In genomic region chr15:79330521-79330920, GRCm38 (mm10) we compare ENCODE assay signal across 21 mouse cellular contexts. TPM values are rescaled to one million over a fixed set of nuclear protein-coding genes. Genes with fewer than 3 reads are reported as not detected.
DNase-seq lines count a peak whose midpoint lies in the region; ATAC-seq and TF ChIP-seq lines count a peak whose summit lies in the region.
"Had no signal": no experiment of that assay in that cellular context is flagged by ENCODE, and none has a peak within 500 bp of the region (broad histone marks: within the 10 kb centered on the region; RNA-seq: fewer than 3 reads in every experiment).

No protein-coding gene starts in this region.

- H3K27me3 ChIP-seq in kidney, postnatal 0 days (ENCODE audit: insufficient read depth, low read length): no peaks in the 10 kb centered on the region
- no peaks in the 10 kb centered on the region for H3K27me3 ChIP-seq in stomach, embryonic 15.5 days (replicated peaks)
- no peaks in the 10 kb centered on the region for H3K27me3 ChIP-seq in stomach, postnatal 0 days (ENCODE audit: control insufficient read depth, insufficient read depth, low read length)
- H3K27me3 ChIP-seq in MEL (ENCODE audit: control insufficient read depth in 1 of 2, insufficient read depth in 2 of 2, low read length in 2 of 2): no peaks in the 10 kb centered on the region
- H3K27me3 ChIP-seq: forebrain, embryonic 13.5 days; midbrain, embryonic 12.5 days had no signal

- no peak for TF ChIP-seq RAD21 in MEL (IDR thresholded peaks at IDR 0.05; ENCODE audit: low read depth, low read length)

- peaks cover 4% of the 10 kb centered on the region; the same call in 1 of the 2 replicates for H3K4me1 ChIP-seq in kidney, postnatal 0 days (replicated peaks; ENCODE audit: insufficient read depth, low read length)
- peaks cover 21% of the 10 kb centered on the region for H3K4me1 ChIP-seq in stomach, embryonic 15.5 days
- peaks cover 2% of the 10 kb centered on the region; the same call in 1 of the 2 replicates for H3K4me1 ChIP-seq in stomach, postnatal 0 days (replicated peaks; ENCODE audit: control insufficient read depth, insufficient read depth)
- H3K4me1 ChIP-seq in MEL (ENCODE audit: control insufficient read depth in 1 of 2, insufficient read depth in 2 of 2, low read length in 2 of 2): peaks cover 2 to 30% of the 10 kb centered on the region in 2 experiments

- peak; percentile 81 for DNase-seq in kidney, postnatal 0 days (ENCODE audit: low spot score)
- no peak for DNase-seq in kidney, postnatal 4 days
- no peak for DNase-seq in stomach, postnatal 0 days (ENCODE audit: low spot score)
- DNase-seq in MEL (ENCODE audit: low read depth, low spot score): peak; percentile 55
- DNase-seq in mesoderm, embryonic 11.5 days (ENCODE audit: low read depth, low spot score): peak; percentile 48
- no peak for DNase-seq in gastrocnemius, postnatal 36 days
- DNase-seq in cerebellum, postnatal 36 days: no peak
- DNase-seq: adrenal gland, adult 2 months; cerebellum, adult 2 months; heart, adult 18-20 months; kidney, adult 11 months; kidney, postnatal 36 days; liver, embryonic 13.5 days; lung, postnatal 4 days; thymus, adult 2 months had no signal

- H3K9ac ChIP-seq in kidney, postnatal 0 days (ENCODE audit: low read depth, low read length): no peak overlapping the region
- no peak overlapping the region for H3K9ac ChIP-seq in stomach, embryonic 15.5 days
- no peak overlapping the region for H3K9ac ChIP-seq in stomach, postnatal 0 days (ENCODE audit: low read length)
- no peak overlapping the region for H3K9ac ChIP-seq in MEL (ENCODE audit: control insufficient read depth, low read depth, low read length, poor library complexity, severe bottlenecking)
- H3K9ac ChIP-seq: forebrain, embryonic 13.5 days; liver, embryonic 13.5 days; midbrain, embryonic 12.5 days had no signal

- H3K4me3 ChIP-seq in kidney, postnatal 0 days (replicated peaks; ENCODE audit: low read depth, low read length): no peak overlapping the region
- no peak overlapping the region for H3K4me3 ChIP-seq in stomach, embryonic 15.5 days (replicated peaks)
- H3K4me3 ChIP-seq in stomach, postnatal 0 days (ENCODE audit: low read depth, low read length): no peak overlapping the region
- H3K4me3 ChIP-seq in MEL (ENCODE audit: control insufficient read depth in 1 of 2, insufficient read depth in 1 of 2, low read depth in 2 of 2, low read length in 2 of 2): no peak overlapping the region
- H3K4me3 ChIP-seq: erythroblast, embryonic 14.5 days; forebrain, embryonic 13.5 days; hindbrain, embryonic 10.5 days; liver, embryonic 13.5 days; midbrain, embryonic 12.5 days had no signal

- no peak overlapping the region for H3K27ac ChIP-seq in kidney, postnatal 0 days
- H3K27ac ChIP-seq in stomach, embryonic 15.5 days: peak overlapping the region; percentile 26; the same call in 1 of the 2 replicates
- H3K27ac ChIP-seq in stomach, postnatal 0 days (replicated peaks): no peak overlapping the region
- no peak overlapping the region for H3K27ac ChIP-seq in MEL (ENCODE audit: control insufficient read depth, low read depth, low read length)
- H3K27ac ChIP-seq: forebrain, embryonic 13.5 days; hindbrain, embryonic 10.5 days; liver, embryonic 13.5 days; midbrain, embryonic 12.5 days had no signal

- intact Hi-C loops in gastrocnemius, postnatal 36 days (cut with DNase I): no loop called here

- no peak for TF ChIP-seq EP300 in stomach, postnatal 0 days (optimal IDR thresholded peaks at IDR 0.05)
- TF ChIP-seq EP300 in MEL (IDR thresholded peaks at IDR 0.05; ENCODE audit: low read depth in 1 of 2, low read length in 2 of 2): no peak

- H3K4me2 ChIP-seq in kidney, postnatal 0 days (ENCODE audit: low read length): no peak overlapping the region
- no peak overlapping the region for H3K4me2 ChIP-seq in stomach, embryonic 15.5 days
- H3K4me2 ChIP-seq in stomach, postnatal 0 days (replicated peaks; ENCODE audit: low read depth): no peak overlapping the region
- H3K4me2 ChIP-seq: forebrain, embryonic 13.5 days; liver, embryonic 13.5 days; midbrain, embryonic 12.5 days had no signal

- WGBS in kidney, postnatal 0 days: 44% methylated on average over 4 of the region's 4 CpGs
- WGBS in stomach, embryonic 15.5 days: 42% methylated on average over 4 of the region's 4 CpGs
- WGBS in stomach, postnatal 0 days: 39% methylated on average over 4 of the region's 4 CpGs

- peaks cover 19% of the 10 kb centered on the region for H3K79me2 ChIP-seq in MEL (ENCODE audit: control insufficient read depth, insufficient read depth, low read length, poor library complexity)

- H3K9me3 ChIP-seq in kidney, postnatal 0 days (replicated peaks; ENCODE audit: low read length): no peaks in the 10 kb centered on the region
- no peaks in the 10 kb centered on the region for H3K9me3 ChIP-seq in stomach, embryonic 15.5 days
- no peaks in the 10 kb centered on the region for H3K9me3 ChIP-seq in stomach, postnatal 0 days (ENCODE audit: control insufficient read depth, low read length)
- H3K9me3 ChIP-seq in MEL (replicated peaks; ENCODE audit: insufficient read depth, low read length): no peaks in the 10 kb centered on the region
- H3K9me3 ChIP-seq: forebrain, embryonic 13.5 days; hindbrain, embryonic 10.5 days; liver, embryonic 13.5 days; midbrain, embryonic 12.5 days had no signal

- ATAC-seq in kidney, postnatal 0 days (replicated peaks; ENCODE audit: low FRiP score, low read depth): no peak
- ATAC-seq in stomach, embryonic 15.5 days (ENCODE audit: insufficient read depth, low FRiP score, low read depth): no peak
- ATAC-seq in stomach, postnatal 0 days (ENCODE audit: low FRiP score, low TSS enrichment): no peak
- ATAC-seq: CD4-positive, CD25-positive, alpha-beta regulatory T cell, adult 4 months; forebrain, embryonic 13.5 days had no signal

- 0 out of 4 replicates have a peak, but pooled peaks of 1 of the 2 experiments have one; percentile 37 for TF ChIP-seq POLR2A in MEL (IDR thresholded peaks at IDR 0.05; ENCODE audit: control insufficient read depth in 1 of 2, insufficient read depth in 1 of 2, low read depth in 1 of 2, low read length in 2 of 2, poor library complexity in 1 of 2)

- no peak for TF ChIP-seq CTCF in kidney, postnatal 0 days (IDR thresholded peaks at IDR 0.05; ENCODE audit: low read depth)
- TF ChIP-seq CTCF in stomach, postnatal 0 days (IDR thresholded peaks at IDR 0.05; ENCODE audit: low read depth): no peak
- no peak for TF ChIP-seq CTCF in MEL (IDR thresholded peaks at IDR 0.05 in 2 of 3, conservative IDR thresholded peaks at IDR 0.05 in 1 of 3; ENCODE audit: control insufficient read depth in 1 of 3, insufficient read depth in 1 of 3, low read depth in 2 of 3, low read length in 3 of 3, poor library complexity in 1 of 3, severe bottlenecking in 1 of 3)

- no peaks in the 10 kb centered on the region for H3K36me3 ChIP-seq in kidney, postnatal 0 days (ENCODE audit: insufficient read depth, low read length)
- H3K36me3 ChIP-seq in stomach, embryonic 15.5 days: no peaks in the 10 kb centered on the region
- no peaks in the 10 kb centered on the region for H3K36me3 ChIP-seq in stomach, postnatal 0 days (ENCODE audit: control insufficient read depth, insufficient read depth, low read length)
- peaks cover 0 to 18% of the 10 kb centered on the region in 2 experiments; a peak in 2 of 4 replicates for H3K36me3 ChIP-seq in MEL (ENCODE audit: control insufficient read depth in 1 of 2, insufficient read depth in 2 of 2, low read length in 2 of 2)
- H3K36me3 ChIP-seq: hindbrain, embryonic 10.5 days; liver, embryonic 13.5 days; midbrain, embryonic 12.5 days had no signal

TF ChIP-seq in MEL, 35 proteins besides CTCF, POLR2A, EP300 and RAD21:
- TF ChIP-seq RCOR1 (IDR thresholded peaks at IDR 0.05; ENCODE audit: low read depth, low read length) (no peak), MAX (IDR thresholded peaks at IDR 0.05; ENCODE audit: low read length) (no peak), MAZ (IDR thresholded peaks at IDR 0.05; ENCODE audit: low read depth, low read length) (no peak), NELFE (IDR thresholded peaks at IDR 0.05; ENCODE audit: low read depth, low read length) (no peak), USF2 (IDR thresholded peaks at IDR 0.05; ENCODE audit: borderline replicate concordance in 1 of 2, insufficient read depth in 1 of 2, low read depth in 1 of 2, low read length in 2 of 2) (no peak), CHD2 (IDR thresholded peaks at IDR 0.05; ENCODE audit: low read length) (no peak), USF1 (IDR thresholded peaks at IDR 0.05; ENCODE audit: low read depth, low read length) (no peak), MYC (IDR thresholded peaks at IDR 0.05; ENCODE audit: low read depth, low read length) (no peak), POLR2AphosphoS2 (IDR thresholded peaks at IDR 0.05; ENCODE audit: low read length) (no peak)

RNA-seq across cellular contexts. Expression of gene Pla2g6, which starts 2.3 kb away (rescaled TPM):
- polyA plus RNA-seq in kidney, postnatal 0 days (2015; fragmentation: Nextera tagmentation; extraction: Ambion mirVana): 10.7 and 12.2 TPM in 2 replicates
- 16.6 and 18.9 TPM in 2 replicates for polyA plus RNA-seq in stomach, embryonic 15.5 days (2015; fragmentation: Nextera tagmentation; extraction: Ambion mirVana)
- 8.8 and 9.4 TPM in 2 replicates for polyA plus RNA-seq in stomach, postnatal 0 days (2015; fragmentation: Nextera tagmentation; extraction: Ambion mirVana)
- total RNA-seq in MEL (2012; rRNA removed): 11.8 and 12.0 TPM in 2 replicates
- polyA plus RNA-seq in MEL (2012; ENCODE audit: insufficient read depth in 1 of 2, insufficient read length in 2 of 2, low read depth in 1 of 2, low replicate concordance in 2 of 2, missing spikeins in 1 of 2): 10 to 100 TPM in 1 of 2 experiments, not detected in 1; 24.7 TPM
- 10 to 100 TPM; 15.2 to 16.1 TPM for total RNA-seq in gastrocnemius, postnatal 36 days (2021)

RNA-seq across cellular contexts. Expression of gene Maff, which starts 15.9 kb away (rescaled TPM):
- 6.9 and 7.3 TPM in 2 replicates for polyA plus RNA-seq in kidney, postnatal 0 days (2015; fragmentation: Nextera tagmentation; extraction: Ambion mirVana)
- 5.2 and 6.6 TPM in 2 replicates for polyA plus RNA-seq in stomach, embryonic 15.5 days (2015; fragmentation: Nextera tagmentation; extraction: Ambion mirVana)
- polyA plus RNA-seq in stomach, postnatal 0 days (2015; fragmentation: Nextera tagmentation; extraction: Ambion mirVana): 11.4 and 11.9 TPM in 2 replicates
- total RNA-seq in MEL (2012; rRNA removed): 3.3 TPM in 2 replicates
- polyA plus RNA-seq in MEL (2012; ENCODE audit: insufficient read depth in 1 of 2, insufficient read length in 2 of 2, low read depth in 1 of 2, low replicate concordance in 2 of 2, missing spikeins in 1 of 2): 1 to 10 TPM in 1 of 2 experiments, not detected in 1; 5.8 TPM
- total RNA-seq in gastrocnemius, postnatal 36 days (2021): 1 to 10 TPM; 3.4 to 4.0 TPM

RNA-seq across cellular contexts. Expression of gene Baiap2l2, which starts 45.2 kb away (rescaled TPM):
- 23.9 and 25.0 TPM in 2 replicates for polyA plus RNA-seq in kidney, postnatal 0 days (2015; fragmentation: Nextera tagmentation; extraction: Ambion mirVana)
- polyA plus RNA-seq in stomach, embryonic 15.5 days (2015; fragmentation: Nextera tagmentation; extraction: Ambion mirVana): 8.4 and 9.1 TPM in 2 replicates
- 4.1 and 4.9 TPM in 2 replicates for polyA plus RNA-seq in stomach, postnatal 0 days (2015; fragmentation: Nextera tagmentation; extraction: Ambion mirVana)
- total RNA-seq in MEL (2012; rRNA removed): 1.1 TPM in 1 of 2 replicates, not detected in the other
- polyA plus RNA-seq in MEL (2012; ENCODE audit: insufficient read depth in 1 of 2, insufficient read length in 2 of 2, low read depth in 1 of 2, low replicate concordance in 2 of 2, missing spikeins in 1 of 2): under 1 TPM in 1 of 2 experiments, not detected in 1; 0.60 TPM
- 1 to 10 TPM; 1.0 to 1.5 TPM for total RNA-seq in gastrocnemius, postnatal 36 days (2021)
- polyA plus RNA-seq: CD4-positive, CD25-positive, alpha-beta regulatory T cell, adult 4 months; erythroblast, embryonic 14.5 days had no signal

Comparison
In these comparisons a context has a peak if more than half of its experiments do, and no peak if none do; other contexts are left out.
1. DNase-seq: peak in kidney, postnatal 0 days (single experiment), MEL (single experiment) and mesoderm, embryonic 11.5 days (single experiment); none in kidney, postnatal 4 days (0 of 2), stomach, postnatal 0 days (single experiment), gastrocnemius, postnatal 36 days (0 of 2) and cerebellum, postnatal 36 days (0 of 2).